Mouse (Mus musculus) limb, embryonic 12.5 days (tissue): ENCODE measurements around the gene Prcp. TPM values are rescaled to one million over a fixed set of nuclear protein-coding genes. Genes with fewer than 3 reads are reported as not detected.
"Not testable (repeated sequence)": the region's sequence is repeated elsewhere in the genome, so short reads cannot be mapped to it uniquely, and the experiment has no call there.

Experiments
- ATAC-seq: fragments of 200-750 bp; cut with Nextera tagmentation; 2 replicates; pipeline ENCODE4 v1.8.0; 2017; ENCODE audit warnings: low read depth, moderate TSS enrichment; ENCODE audit not compliant: insufficient number of reproducible peaks, insufficient read depth, low FRiP score, low TSS enrichment
- H3K27ac ChIP-seq: fragments of 300-500 bp; sonication (generic); 2 replicates; pipeline ENCODE4 v1.5.1; 2016; ENCODE audit warnings: mild to moderate bottlenecking, moderate library complexity
- H3K27me3 ChIP-seq: fragments of 300-500 bp; sonication (generic); 2 replicates; pipeline ENCODE4 v1.6.1; 2016; ENCODE audit warnings: mild to moderate bottlenecking, moderate library complexity
- H3K36me3 ChIP-seq: fragments of 300-500 bp; sonication (generic); 2 replicates; pipeline ENCODE4 v1.6.1; 2016; ENCODE audit warnings: mild to moderate bottlenecking, moderate library complexity
- H3K4me1 ChIP-seq: fragments of 300-500 bp; sonication (generic); replicated peaks from 2 replicates; pipeline ENCODE4 v1.6.1; 2016
- H3K4me2 ChIP-seq: fragments of 300-500 bp; sonication (generic); 2 replicates; pipeline ENCODE4 v1.6.1; 2016; ENCODE audit warnings: mild to moderate bottlenecking, moderate library complexity
- H3K4me3 ChIP-seq: fragments of 300-500 bp; sonication (generic); replicated peaks from 2 replicates; pipeline ENCODE4 v1.5.1; 2016; ENCODE audit warnings: mild to moderate bottlenecking
- H3K9ac ChIP-seq: fragments of 300-500 bp; sonication (generic); replicated peaks from 2 replicates; pipeline ENCODE4 v1.6.1; 2016; ENCODE audit warnings: mild to moderate bottlenecking, moderate library complexity
- H3K9me3 ChIP-seq: fragments of 300-500 bp; sonication (generic); 2 replicates; pipeline ENCODE4 v1.6.1; 2016; ENCODE audit warnings: mild to moderate bottlenecking, moderate library complexity
- WGBS: fragments of 180-500 bp; shearing (Covaris S2); methylation state at CpG from one replicate; pipeline ENCODE4 v1.1.7; 2016; 5-methylcytosine and 5-hydroxymethylcytosine counted together
- polyA plus RNA-seq: library from polyadenylated mRNA; unstranded; fragments of >200 nt; fragmentation: Nextera tagmentation; extraction: Ambion mirVana; gene quantifications from 2 replicates; pipeline ENCODE4 v1.2.1, GENCODE M21; 2016

Prcp gene
- polyA plus RNA-seq, 1 experiment from 2014 or later = 23.6 TPM

DNA sequence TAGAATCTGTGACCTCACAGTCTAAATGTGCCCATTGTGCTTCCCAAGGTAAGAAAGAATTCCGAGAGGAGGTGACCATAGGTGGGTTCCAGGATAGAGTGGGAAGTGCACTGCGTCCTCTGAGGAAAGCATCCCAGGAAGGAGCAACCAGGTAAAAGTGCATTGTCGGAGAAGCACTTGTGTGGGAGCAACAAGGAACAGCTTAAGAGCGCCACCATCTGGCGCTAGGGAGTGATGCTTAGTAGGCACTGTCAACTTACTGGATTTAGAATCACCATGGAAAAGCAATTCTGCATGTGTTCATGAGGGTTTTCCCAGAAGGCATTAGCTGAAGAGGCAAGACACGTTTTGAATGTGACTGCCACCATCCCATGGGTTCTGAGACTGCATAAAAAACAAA is 63.7 kb downstream of the Prcp start:
- ATAC-seq = no peak
- Histone ChIP-seq H3K4me3 (no peak overlapping the region), H3K27me3 (peaks cover 4% of the 10 kb centered on the region; the same call in 1 of the 2 replicates), H3K36me3 (no peaks in the 10 kb centered on the region), H3K9ac (no peak overlapping the region), H3K27ac (no peak overlapping the region), H3K4me1 (peaks cover 10% of the 10 kb centered on the region), H3K9me3 (no peaks in the 10 kb centered on the region), H3K4me2 (no peak overlapping the region)
- WGBS = 19% methylated on average over 6 of the region's 6 CpGs

DNA sequence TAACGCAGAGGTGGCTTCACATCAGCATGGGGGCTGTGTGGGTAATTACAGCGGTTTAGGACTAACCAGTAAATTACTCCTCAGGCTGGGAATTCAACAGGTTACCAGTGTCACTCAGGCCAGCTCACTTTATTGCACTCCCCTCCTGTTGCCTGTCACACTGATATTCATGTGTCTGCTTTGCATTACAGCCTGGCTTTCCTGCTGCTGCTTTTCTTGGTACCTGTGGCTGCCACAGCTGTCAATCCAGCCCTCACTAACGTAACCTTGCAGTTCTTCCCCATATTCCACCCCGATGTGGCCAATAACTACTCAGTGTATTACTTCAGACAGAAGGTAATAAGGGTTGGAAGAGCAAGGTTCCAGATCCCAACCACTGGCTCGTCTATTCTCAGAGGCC is 65.5 kb downstream of the Prcp start:
- Histone ChIP-seq H3K4me1 (peaks cover 10% of the 10 kb centered on the region), H3K27me3 (peaks cover 4% of the 10 kb centered on the region; the same call in 1 of the 2 replicates), H3K9me3 (no peaks in the 10 kb centered on the region), H3K27ac (peak overlapping the region; percentile 20; the same call in 1 of the 2 replicates), H3K4me3 (no peak overlapping the region), H3K4me2 (0 out of 2 replicates have a peak overlapping the region, but pooled peaks have one; percentile 8), H3K9ac (no peak overlapping the region), H3K36me3 (no peaks in the 10 kb centered on the region)
- WGBS = 18% methylated on average over 5 of the region's 5 CpGs
- peak; percentile 37 for ATAC-seq

DNA sequence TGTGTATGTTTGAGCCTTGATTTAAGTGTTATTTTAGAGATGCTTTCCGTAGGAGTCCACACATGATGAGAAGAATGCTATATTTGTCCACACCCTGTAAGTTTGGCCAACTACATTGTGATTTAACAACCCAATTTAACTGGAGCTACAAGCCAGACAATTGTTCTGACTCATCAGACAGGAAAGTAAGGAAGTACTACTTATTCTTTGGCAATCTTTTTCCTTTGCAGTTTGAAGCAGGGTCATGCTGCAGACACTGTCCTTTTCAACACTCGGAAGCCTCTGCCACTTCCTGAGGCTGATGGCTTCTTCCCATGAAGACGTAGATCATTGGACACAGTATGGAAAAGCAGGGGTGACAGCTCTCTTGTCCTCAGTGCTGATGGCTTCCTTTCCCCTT is 76.5 kb downstream of the Prcp start:
- 90% methylated on average over 3 of the region's 3 CpGs for whole genome bisulfite sequencing
- no peak for ATAC-seq

DNA sequence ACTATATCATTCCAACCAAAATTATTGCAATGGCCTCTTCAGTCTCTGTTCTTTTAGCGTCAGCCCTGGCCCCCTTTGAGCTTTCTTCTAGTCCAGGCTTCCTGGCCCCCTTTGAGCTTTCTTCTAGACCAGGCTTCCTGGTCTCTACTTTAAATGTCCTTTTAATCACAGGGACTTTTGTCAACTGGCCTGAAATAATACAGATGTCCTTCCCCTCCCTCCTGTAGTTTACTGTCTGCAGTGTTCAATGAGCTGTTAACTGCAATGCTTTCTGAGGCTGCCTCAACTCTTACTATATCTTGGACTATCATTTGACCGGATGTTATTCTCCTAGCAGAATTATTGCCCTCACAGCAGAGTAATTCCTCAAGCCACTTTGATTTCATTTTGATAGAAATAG is 77.9 kb downstream of the Prcp start:
- H3K4me3 ChIP-seq = no peak overlapping the region
- no peaks in the 10 kb centered on the region for H3K36me3 ChIP-seq
- no peak overlapping the region for H3K9ac ChIP-seq
- no peak for ATAC-seq
- peaks cover 16% of the 10 kb centered on the region for H3K4me1 ChIP-seq
- no peaks in the 10 kb centered on the region for H3K9me3 ChIP-seq
- no peak overlapping the region for H3K27ac ChIP-seq
- H3K4me2 ChIP-seq = no peak overlapping the region
- 41% methylated on average over 2 of the region's 2 CpGs for WGBS
- no peaks in the 10 kb centered on the region for H3K27me3 ChIP-seq

More for the DNA sequence above, 76.5 kb downstream of the Prcp start:
- Histone ChIP-seq H3K9ac (no peak overlapping the region), H3K9me3 (no peaks in the 10 kb centered on the region), H3K4me1 (peaks cover 16% of the 10 kb centered on the region), H3K36me3 (no peaks in the 10 kb centered on the region), H3K4me3 (no peak overlapping the region), H3K4me2 (no peak overlapping the region), H3K27ac (no peak overlapping the region), H3K27me3 (no peaks in the 10 kb centered on the region)

DNA sequence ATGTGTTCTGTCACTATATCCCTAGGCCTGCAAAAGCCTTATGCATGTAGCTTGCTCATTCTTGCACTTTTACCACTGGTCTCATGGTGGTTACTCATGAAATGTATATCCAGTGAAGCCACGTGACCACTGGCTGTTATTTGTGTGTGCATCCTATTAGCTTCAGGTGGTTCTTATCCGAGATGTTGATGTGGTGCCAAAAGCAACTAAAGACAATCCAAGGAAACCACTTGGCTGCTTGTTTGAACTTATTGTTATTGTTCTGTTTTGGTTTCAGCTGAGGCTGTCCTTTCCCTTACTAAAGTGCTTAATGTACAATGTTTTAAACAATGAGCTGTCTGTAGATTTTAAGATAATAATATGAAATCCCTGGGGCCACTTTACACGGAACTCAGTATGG is 85.5 kb downstream of the Prcp start:
- Histone ChIP-seq H3K9ac (no peak overlapping the region), H3K27me3 (no peaks in the 10 kb centered on the region), H3K9me3 (no peaks in the 10 kb centered on the region), H3K27ac (no peak overlapping the region), H3K4me2 (no peak overlapping the region), H3K4me3 (no peak overlapping the region), H3K4me1 (no peaks in the 10 kb centered on the region), H3K36me3 (no peaks in the 10 kb centered on the region)
- WGBS = 65% methylated on average over 3 of the region's 3 CpGs
- ATAC-seq = no peak

DNA sequence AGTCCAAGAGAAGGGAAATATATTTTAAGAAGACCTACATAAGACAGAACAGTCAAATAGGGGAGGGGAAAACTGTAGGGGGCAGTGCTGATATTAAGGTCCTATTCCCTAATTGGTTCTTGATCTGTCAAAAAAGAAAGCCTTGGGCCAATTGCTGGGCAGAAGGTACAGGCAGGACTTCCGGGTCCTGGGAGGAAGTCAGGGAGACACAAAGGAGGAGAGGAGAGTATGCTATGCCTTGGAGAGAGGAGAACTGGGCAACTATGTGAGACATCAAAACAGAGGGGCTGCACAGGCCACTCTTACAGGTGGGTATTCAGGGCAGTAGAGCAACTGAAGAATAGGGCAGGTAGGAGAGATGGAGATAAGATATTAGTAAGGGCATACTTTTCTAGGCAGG is 87.6 kb downstream of the Prcp start:
- no peaks in the 10 kb centered on the region for H3K27me3 ChIP-seq
- H3K9ac ChIP-seq = no peak overlapping the region
- 57% methylated on average over 1 of the region's 1 CpGs for WGBS
- no peak overlapping the region for H3K4me2 ChIP-seq
- no peaks in the 10 kb centered on the region for H3K4me1 ChIP-seq
- no peaks in the 10 kb centered on the region for H3K36me3 ChIP-seq
- no peak overlapping the region for H3K4me3 ChIP-seq
- no peak overlapping the region for H3K27ac ChIP-seq
- H3K9me3 ChIP-seq = no peaks in the 10 kb centered on the region
- no peak for ATAC-seq

DNA sequence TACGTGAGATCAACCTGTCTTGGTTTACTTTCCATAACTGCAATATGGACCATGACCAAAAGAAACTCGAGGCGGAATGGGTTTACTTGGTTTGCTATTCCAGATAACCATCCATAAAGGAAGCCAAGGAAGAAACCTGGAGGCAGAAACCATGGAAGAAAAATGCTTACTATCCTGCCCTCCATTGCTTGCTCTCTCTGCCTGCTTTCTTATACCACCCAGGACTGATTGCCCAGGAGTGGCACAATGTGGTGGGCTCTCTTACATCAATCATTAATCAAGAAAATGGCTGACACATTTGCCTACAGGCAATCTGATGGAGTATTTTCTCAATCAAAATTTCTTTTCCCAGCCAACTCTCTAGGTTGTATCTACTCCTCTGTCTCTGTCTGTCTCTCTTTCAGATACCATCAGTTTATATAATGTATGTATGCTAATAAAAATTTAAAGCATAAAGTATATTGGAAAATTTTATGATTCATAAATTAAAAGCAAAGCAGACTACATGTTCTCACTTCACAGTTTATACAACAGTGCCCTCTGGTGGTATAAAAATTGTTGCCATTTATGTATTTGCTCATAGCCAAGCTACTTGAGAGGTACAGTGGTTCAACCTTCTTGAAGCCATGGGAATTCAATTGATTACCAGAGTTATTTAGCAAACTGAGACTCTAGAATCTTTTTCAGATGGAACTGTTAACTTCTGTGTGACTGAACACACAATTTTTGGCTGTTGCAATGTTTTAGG is 90.7 kb downstream of the Prcp start:
- H3K36me3 ChIP-seq = no peaks in the 10 kb centered on the region
- H3K9ac ChIP-seq = no peak overlapping the region
- no peaks in the 10 kb centered on the region for H3K27me3 ChIP-seq
- no peaks in the 10 kb centered on the region for H3K9me3 ChIP-seq
- no peak overlapping the region for H3K4me3 ChIP-seq
- WGBS = 74% methylated on average over 3 of the region's 3 CpGs
- no peaks in the 10 kb centered on the region for H3K4me1 ChIP-seq
- no peak overlapping the region for H3K4me2 ChIP-seq
- 0 out of 2 replicates have a peak, but pooled peaks have one; percentile 20 for ATAC-seq
- H3K27ac ChIP-seq = no peak overlapping the region

DNA sequence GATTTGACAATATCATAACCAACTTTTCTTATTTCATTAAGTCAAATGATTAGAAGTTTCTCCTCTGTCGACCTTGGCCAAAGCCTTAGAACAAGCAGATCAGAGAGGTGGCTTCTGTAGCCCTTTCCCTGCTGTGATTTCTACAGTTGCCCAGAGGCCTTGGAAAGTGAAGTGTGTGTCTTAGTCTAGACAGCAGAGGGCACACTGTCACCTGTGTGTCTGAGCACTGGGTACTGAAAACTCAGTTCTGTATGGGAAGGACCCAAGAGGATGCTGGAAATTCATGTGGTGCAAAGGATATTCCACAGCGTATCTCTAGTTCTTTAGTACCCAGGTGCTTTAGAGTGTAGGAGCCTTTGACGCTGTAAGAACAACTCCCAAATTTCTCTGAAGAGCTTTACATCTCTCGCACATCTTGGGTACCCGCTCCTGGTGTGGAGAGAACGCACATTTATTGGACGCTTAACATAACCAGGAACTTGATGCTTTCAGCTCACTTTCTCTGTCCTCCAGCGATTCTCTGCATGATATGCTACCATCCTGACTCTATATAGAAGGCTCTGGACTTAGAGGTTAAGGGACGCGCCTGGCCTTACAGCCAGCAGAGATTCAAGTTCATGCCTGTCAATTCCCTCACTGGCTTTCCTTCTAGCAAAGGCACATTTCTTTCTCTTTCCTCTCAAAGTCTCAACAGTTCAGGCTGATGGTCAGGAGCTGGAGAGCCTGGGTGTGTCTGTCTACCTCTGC is 93.3 kb downstream of the Prcp start:
- no peak overlapping the region for H3K4me2 ChIP-seq
- H3K4me3 ChIP-seq = no peak overlapping the region
- no peaks in the 10 kb centered on the region for H3K9me3 ChIP-seq
- H3K27ac ChIP-seq = no peak overlapping the region
- H3K9ac ChIP-seq = no peak overlapping the region
- H3K4me1 ChIP-seq = no peaks in the 10 kb centered on the region
- no peak for ATAC-seq
- no peaks in the 10 kb centered on the region for H3K27me3 ChIP-seq
- WGBS = 71% methylated on average over 10 of the region's 10 CpGs
- no peaks in the 10 kb centered on the region for H3K36me3 ChIP-seq

DNA sequence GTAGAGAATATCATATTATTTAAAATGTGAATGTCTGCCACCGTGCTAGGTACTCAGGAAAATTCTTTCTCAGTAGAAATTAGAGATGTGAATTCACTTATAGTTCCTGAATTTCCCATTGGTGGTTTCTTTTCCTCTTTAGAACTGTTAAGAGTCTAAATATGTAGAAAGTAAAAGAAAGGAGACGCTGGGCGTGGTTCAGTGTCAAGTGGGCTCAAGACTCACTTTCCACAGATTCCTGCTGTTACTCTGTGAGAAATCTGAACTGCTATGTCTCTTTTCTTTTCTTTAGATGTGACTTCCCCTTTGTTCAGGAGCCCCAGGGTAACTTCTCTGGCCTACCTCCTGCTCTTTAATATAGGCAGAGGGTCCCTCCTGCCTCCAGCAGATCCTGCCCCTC is 103.2 kb downstream of the Prcp start:
- no peaks in the 10 kb centered on the region for H3K27me3 ChIP-seq
- H3K4me2 ChIP-seq = no peak overlapping the region
- ATAC-seq = no peak
- 91% methylated on average over 3 of the region's 3 CpGs for WGBS
- no peak overlapping the region for H3K27ac ChIP-seq
- H3K36me3 ChIP-seq = no peaks in the 10 kb centered on the region
- H3K9me3 ChIP-seq = no peaks in the 10 kb centered on the region
- no peak overlapping the region for H3K4me3 ChIP-seq
- no peak overlapping the region for H3K9ac ChIP-seq
- peaks cover 4% of the 10 kb centered on the region; the same call in 1 of the 2 replicates for H3K4me1 ChIP-seq

DNA sequence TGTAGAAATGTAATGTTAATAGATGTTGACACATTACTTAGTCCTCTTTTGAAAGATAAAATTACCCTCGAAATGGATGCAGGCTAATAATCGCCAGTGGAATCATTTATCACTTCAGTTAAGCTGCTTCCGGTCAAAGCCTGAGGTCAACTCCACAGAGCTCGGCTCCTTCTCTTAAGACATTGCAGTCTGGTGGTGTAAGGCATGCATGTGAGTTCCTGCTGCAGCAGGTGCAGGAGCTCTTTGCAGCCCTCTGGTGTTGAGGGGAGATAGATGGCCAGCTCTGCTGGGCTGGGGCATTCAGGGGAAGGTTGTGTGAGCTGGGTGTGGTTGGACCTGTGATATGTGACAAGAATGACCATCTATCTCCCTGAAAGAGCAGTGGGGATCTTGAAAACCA is 104.0 kb downstream of the Prcp start:
- Histone ChIP-seq H3K27me3 (no peaks in the 10 kb centered on the region), H3K4me1 (peaks cover 4% of the 10 kb centered on the region; the same call in 1 of the 2 replicates), H3K9me3 (no peaks in the 10 kb centered on the region), H3K4me2 (no peak overlapping the region), H3K27ac (no peak overlapping the region), H3K4me3 (no peak overlapping the region), H3K9ac (no peak overlapping the region), H3K36me3 (no peaks in the 10 kb centered on the region)
- no peak for ATAC-seq
- 71% methylated on average over 4 of the region's 4 CpGs for WGBS

DNA sequence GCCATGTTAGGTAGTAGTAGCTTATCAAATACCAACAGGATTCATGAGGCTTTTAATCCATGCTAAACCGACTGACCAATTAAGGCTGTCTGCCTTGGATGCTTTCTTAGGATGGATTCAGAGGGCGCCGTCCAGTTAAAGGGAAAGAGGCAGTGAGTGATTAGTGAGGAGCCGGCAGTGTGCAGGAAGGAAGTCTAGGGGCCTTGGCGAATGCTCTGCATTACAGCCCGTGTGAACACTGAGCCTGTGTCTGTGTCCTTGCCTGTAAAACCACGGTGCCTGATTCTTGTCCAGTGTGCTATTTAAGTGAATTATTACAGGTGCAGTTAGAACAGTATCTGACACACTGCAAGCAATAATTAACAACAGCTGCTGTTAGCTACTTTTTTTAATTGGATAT is 104.5 kb downstream of the Prcp start:
- 20% methylated on average over 7 of the region's 7 CpGs for WGBS
- H3K9ac ChIP-seq, H3K4me1 ChIP-seq, H3K36me3 ChIP-seq, ATAC-seq, H3K4me2 ChIP-seq, H3K9me3 ChIP-seq, H3K27me3 ChIP-seq, H3K4me3 ChIP-seq, H3K27ac ChIP-seq: not testable (repeated sequence)
